Mouse (Mus musculus) cerebellum, postnatal 36 days (tissue): ENCODE results near the gene Tbxas1.

Experiments used
- DNase-seq, 2 experiments: peaks; one replicate each; pipeline ENCODE4 v3.0.0; 2021 to 2022; ENCODE audit warnings: mixed read lengths in 2 of 2

Gene Tbxas1

DNA sequence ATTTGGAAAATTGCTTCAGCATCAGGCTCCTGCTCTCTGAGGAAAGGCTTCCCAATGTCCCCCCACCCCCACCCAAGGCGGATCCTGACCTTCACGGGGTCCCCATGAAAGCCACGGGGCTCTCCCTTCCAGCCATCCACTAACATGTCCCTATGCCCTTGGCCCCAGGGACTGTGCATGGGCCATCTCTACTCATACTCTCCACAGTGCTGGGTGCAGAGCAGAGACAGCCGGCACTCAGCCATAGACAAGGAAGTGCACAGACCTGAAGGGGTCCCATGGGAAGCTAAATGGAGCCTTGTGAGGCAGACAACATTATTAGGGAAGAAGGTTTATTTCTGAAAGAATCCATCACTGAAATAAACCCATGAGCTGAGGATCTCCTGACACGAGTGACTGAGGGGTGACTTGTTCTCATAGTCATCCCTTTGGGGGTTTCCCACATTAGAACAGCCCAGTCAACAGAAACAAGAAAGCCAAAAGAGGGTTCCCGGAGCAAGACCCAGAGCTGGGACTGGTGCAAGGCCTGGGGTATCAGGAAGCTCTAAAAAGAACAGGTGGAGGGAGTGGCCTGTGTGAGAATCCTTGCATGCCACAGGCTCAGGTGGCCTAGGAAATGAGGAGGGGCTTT, 179.8 kb downstream of the Tbxas1 start:
- DNase-seq = no peak

DNA sequence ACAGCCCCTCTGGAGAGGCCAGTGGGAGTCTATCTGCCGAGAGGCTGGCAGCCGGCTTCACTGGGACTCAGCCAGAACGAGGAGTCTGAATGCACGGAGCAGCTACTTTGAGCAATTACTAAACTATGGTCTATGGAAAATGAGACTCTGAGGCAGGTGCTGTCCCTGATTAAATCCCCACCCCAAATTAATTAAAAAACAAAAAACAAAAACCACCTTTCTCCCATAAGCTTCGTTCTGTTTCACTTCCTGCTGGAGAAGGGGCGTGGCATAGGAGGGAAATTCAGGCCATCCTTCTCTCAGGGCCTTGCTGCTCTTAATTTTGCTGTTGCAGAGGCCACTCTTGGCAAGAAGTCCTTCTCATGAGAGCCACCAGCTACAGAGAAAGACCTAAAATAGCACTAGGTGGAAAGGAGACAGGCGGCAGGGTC, 180.6 kb downstream of the Tbxas1 start:
- peak in 1 of 2 experiments; percentile 25 for DNase-seq

GRCm38 (mm10) chr6:39057161-39057560, 182.0 kb downstream of the Tbxas1 start:
- DNase-seq = no peak

GRCm38 (mm10) chr6:39058389-39058788, 183.2 kb downstream of the Tbxas1 start:
- no peak for DNase-seq

- no peak for DNase-seq
Measured at GRCm38 (mm10) chr6:39058936-39059335, 183.7 kb downstream of the Tbxas1 start.

DNA sequence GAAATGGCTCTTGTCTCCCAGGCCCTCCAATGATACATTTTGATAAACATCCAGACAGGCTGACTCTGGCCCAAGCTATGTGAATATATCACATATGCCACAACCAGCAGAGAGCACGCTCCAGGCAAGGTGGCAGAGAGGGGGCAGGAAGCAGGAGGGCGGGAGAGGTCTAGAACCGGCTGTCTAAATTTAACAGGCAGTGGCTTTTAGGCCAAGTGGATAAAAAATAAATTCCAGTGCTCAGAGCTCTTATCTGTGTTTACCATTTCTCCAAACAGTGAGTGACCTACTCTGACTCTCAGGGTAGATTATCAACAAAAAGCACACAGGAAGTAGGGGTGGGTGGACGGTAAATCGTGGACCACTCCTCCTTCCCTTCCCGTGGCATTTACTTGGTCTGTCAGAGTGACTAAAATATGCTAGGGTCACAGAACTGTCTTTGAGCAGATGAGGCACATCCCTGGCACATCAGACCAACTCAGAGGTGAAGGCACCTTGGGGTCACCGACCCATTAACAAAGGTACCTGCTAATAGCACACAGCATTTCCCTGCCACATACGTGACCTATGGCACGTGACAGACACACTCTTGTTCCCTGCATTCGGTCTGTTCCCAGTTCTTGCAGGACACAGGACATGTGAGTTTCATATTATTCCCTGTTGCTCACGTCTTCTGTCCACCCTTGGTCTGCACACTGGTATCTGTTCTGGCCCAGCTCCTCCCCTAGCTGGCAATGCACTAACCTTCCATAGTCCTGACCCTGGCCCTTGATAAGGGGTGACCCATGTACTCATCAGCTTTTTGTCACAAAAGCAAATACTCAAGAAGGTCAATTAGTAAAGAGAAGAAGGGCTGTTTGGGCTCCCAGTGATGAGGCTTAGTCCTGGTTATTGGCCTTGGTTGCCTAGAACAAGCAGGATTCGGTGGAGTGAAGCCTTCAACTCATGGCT, 184.6 kb downstream of the Tbxas1 start:
- no peak for DNase-seq

DNA sequence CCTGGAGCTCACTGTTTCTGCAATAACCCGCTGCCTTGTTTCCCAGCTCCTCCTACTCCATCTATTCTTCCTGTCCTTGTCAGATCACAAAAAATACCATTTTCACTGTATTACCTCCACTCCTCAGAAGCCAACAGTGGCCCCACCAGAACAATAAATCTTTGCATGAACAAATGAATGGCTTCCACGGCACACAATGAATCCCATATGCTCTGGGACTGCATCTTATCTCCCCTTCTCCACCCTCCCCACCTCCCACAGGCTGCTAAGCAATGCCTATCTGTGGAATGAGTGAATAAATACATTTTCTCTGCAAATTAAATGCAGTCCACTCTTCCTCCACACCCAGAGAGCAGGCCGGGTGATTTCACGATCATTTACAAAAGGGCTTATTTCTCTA, 186.0 kb downstream of the Tbxas1 start:
- no peak for DNase-seq

GRCm38 (mm10) chr6:39063541-39063940, 188.3 kb downstream of the Tbxas1 start:
- DNase-seq = no peak

- DNase-seq = peak; percentile 84 to 85
Measured at GRCm38 (mm10) chr6:39066935-39067578, 191.9 kb downstream of the Tbxas1 start.

DNA sequence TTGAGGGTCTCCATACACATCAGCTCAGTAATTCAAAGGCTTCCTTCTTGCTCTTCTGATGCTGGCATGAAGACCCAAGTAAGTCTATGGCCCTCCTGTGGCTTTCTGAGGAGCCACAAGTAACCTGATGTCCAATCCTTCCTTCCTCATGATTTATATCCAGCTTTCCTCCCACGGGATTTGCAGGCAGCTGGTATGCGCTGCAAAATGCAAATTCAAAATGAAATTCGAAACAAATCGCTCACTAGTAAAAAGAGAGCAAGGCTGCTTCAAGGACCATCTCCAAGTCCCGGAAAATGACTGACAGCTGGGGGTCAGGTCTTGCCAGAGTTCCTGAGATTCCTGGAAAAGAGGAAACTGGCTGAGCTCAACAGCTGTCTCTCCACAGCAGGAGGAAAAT, 197.5 kb downstream of the Tbxas1 start:
- no peak for DNase-seq

DNA sequence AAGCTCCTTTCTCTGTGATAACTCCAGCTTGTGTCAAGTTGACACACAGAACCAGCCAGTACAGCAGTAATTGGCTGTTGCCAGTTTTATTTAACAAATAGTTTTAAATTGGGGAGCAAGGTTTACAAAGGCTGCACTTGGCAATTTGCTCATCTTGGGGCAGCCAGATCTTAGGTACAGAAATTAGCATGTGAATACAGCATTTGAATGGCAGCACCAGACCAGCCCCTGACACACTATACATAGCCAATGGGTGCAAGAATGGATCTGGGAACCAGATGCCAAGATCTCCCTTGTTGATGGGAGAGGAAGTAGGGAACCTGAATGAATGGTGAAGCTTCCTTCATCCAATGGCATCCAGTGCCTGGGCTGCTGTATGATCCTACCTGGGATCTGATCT, 199.0 kb downstream of the Tbxas1 start:
- no peak for DNase-seq

- DNase-seq = no peak
Measured at GRCm38 (mm10) chr6:39076498-39076897, 201.3 kb downstream of the Tbxas1 start.

DNA sequence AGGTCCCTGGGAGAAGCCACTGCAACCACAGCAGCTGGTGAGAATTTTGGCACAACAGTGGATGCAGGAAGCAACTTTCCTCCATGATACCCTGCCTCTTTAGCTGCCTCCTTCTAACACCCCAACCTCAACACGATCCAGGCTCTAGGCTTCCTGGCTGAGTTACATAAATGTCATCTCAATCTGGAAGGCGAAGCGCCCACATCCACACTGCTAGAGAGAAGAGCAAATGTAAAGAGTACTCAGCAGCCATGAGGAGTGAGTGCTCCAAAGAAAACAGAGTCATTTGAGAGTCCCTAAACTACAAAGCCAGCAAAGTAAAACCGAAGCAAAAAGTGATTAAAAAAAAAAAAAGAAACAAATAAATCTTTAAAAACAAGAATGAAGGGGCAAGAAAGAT, 229.4 kb downstream of the Tbxas1 start:
- DNase-seq = no peak

DNA sequence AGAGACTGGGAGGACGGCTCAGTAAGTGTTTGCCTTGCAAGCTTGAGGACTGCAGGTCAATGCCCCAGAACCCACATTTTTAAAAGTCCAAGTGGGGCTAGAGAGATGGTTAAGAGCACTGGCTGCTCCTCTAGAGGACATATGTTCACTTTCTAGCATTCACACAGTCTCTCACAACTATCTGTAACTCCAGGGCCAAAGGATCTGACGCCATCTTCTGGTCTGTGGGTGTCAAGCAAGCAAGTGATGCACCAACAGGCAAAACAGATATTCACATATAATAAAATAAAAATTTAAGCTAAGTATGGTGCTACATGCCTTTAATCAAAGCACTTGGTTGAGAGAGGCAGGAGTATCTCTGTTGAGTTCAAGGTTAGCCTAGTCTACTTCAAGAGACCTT, 231.6 kb downstream of the Tbxas1 start:
- DNase-seq = no peak

GRCm38 (mm10) chr6:39112701-39113100, 237.5 kb downstream of the Tbxas1 start:
- DNase-seq = no peak

GRCm38 (mm10) chr6:39113141-39113540, 237.9 kb downstream of the Tbxas1 start:
- peak; percentile 52 to 65 for DNase-seq

DNA sequence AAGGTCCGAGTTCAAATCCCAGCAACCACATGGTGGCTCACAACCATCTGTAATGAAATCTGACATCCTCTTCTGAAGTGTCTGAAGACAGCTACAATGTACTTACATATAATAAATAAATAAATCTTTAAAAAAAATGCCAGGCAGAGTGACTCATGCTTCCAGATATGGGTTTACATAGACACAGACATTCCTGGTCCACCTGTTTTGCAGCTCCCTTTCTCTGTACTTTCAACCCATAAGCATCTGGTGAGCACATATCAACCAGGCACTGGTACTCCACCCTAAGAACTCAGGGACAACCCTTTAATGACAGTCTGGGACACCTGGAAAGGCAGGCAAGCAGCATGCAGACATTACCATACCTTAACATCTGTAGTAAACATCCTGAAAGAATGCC, 240.2 kb downstream of the Tbxas1 start:
- DNase-seq = no peak

DNA sequence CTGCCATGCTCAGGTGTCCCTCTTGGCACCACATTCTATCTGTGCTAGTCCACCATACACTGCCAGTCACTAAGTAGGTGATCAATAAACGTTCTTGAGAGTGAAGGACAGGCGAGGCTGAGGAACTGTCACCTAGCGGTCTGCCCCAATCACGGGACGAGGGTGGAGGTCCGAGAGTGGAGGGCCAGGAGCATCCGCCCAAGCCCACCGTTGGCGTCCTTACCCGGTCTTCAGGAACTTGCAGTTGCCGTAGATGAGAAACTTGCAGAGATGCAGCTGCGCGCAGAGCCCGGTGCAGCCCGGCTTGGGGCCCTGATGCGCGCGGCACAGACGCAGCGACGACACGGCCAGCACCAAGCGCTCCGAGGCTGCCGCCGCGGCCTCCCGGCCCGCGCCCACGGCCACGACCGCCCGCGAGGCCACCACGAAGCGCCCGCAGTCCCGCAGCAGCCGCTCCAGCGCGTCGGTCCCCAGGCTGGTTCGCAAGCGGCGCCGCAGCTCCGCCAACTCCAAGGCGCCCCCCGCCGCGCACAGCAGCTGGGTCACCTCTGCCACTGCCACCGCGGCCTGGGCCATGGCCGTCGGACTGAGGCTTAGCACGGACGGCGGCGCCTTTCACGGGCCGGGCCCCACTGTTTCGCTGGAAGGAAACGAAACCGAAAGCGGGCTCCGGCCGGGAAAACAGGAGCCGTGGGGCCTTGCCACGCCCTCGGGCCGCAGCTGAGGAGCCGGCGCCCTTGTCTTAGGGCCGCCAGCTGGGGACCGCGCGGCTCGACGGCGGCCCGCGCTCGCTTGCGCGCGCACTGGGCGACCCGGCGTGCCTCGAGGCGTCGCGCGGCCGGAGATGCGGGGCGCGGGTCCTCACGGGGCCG, 242.6 kb downstream of the Tbxas1 start, which contains the start of gene Parp12:
Parp12 (minus strand) TSS at position 766 of the 872 bp plus-strand sequence.
- DNase-seq = peak; percentile 40 to 51

DNA sequence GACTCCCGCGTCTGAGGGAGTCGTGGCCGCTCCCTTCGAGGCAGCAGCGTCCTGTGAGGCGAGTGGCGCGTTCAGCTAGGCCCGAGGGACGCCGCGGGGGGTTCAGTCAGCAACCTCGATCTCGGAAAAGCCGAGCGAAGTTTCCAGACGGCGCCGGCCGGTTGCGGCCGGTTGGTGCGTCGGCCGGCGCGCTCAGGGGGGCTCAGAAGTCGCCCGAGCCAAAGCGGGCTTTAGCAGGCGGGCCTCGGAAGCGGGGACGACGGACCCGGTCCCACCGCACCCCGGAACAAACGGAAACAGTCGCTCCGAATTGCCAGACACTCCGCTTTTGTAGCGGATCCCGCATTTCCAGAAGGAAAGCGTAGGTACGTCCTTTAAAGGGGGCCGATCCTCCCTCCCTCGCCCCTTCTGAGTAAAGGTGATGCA, 243.3 kb downstream of the Tbxas1 start:
- peak; percentile 22 to 45 for DNase-seq

- DNase-seq = no peak
Measured at GRCm38 (mm10) chr6:39120685-39121084, 245.5 kb downstream of the Tbxas1 start.

GRCm38 (mm10) chr6:39124719-39125118, 249.5 kb downstream of the Tbxas1 start:
- DNase-seq = no peak

GRCm38 (mm10) chr6:39131480-39131879, 256.3 kb downstream of the Tbxas1 start:
- no peak for DNase-seq
